Mouse (Mus musculus) bone marrow, adult 2 months (tissue): Measurements from ENCODE around the gene Zfp697. TPM values are rescaled to one million over a fixed set of nuclear protein-coding genes. Genes with fewer than 3 reads are reported as not detected.
A peak's percentile ranks its signal among the peaks of the same experiment; 100 is the strongest.

ENCODE experiments used
- H3K27ac ChIP-seq: fragments of 200-500 bp; 2 replicates; pipeline ENCODE4 v1.5.1; 2012; ENCODE audit warnings: low read depth, mild to moderate bottlenecking, control low read depth, inconsistent platforms, low read length; ENCODE audit not compliant: control insufficient read depth, poor library complexity, insufficient read depth
- H3K4me1 ChIP-seq: fragments of 200-500 bp; 2 replicates; pipeline ENCODE4 v1.6.1; 2011; ENCODE audit warnings: low read length; ENCODE audit not compliant: control insufficient read depth, insufficient read depth
- H3K4me3 ChIP-seq: fragments of 200-500 bp; replicated peaks from 2 replicates; pipeline ENCODE3; 2011; ENCODE audit warnings: mild to moderate bottlenecking, low read depth, low read length, control low read depth; ENCODE audit not compliant: control insufficient read depth
- CTCF ChIP-seq: fragments of 200-500 bp; IDR thresholded peaks from 2 replicates; pipeline ENCODE4 v1.5.1; 2011; ENCODE audit warnings: low read length, control low read depth; ENCODE audit not compliant: control insufficient read depth, insufficient read depth
- POLR2A ChIP-seq: fragments of 200-500 bp; IDR thresholded peaks from 2 replicates; pipeline ENCODE4 v1.6.1; 2011; ENCODE audit warnings: low read depth, mild to moderate bottlenecking, control low read depth, low read length, borderline replicate concordance; ENCODE audit not compliant: control insufficient read depth
- WGBS: fragments of 180-500 bp; shearing (Covaris S2); methylation state at CpG from one replicate; pipeline ENCODE4 v1.1.7; 2018; 5-methylcytosine and 5-hydroxymethylcytosine counted together
- polyA plus RNA-seq: library from polyadenylated mRNA; stranded (reverse); fragments of >200 nt; gene quantifications from 2 replicates; pipeline ENCODE4 v1.2.4, GENCODE M21; 2011; ENCODE audit warnings: low replicate concordance; ENCODE audit not compliant: missing spikeins, insufficient read depth, insufficient read length

Zfp697 gene
- polyA plus RNA-seq, 1 experiment: not detected

DNA sequence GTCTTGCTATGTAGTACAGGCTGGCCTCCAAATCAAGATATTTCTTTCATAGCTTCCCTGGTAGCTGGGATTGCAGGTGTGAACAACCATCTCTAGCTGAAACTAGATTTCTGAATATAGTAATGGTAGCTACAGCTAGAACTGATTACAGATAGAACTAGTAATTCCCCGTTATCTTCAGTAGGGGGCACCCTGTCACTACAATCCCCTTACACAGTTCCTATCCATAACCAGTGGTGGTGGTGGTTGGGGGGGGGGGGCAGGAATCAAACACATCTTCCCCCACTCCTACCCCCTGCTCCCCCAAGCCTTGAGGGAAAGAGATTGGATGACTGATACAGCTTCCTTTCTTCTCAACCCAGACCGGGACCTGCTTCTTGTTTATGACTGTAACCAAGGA, 19.5 kb upstream of the Zfp697 start:
- 30% methylated on average over 2 of the region's 2 CpGs for WGBS
- Histone ChIP-seq H3K27ac (no peak overlapping the region), H3K4me1 (no peaks in the 10 kb centered on the region), H3K4me3 (no peak overlapping the region)
- TF ChIP-seq CTCF: peak; percentile 30; the same call in 1 of the 2 replicates
- TF ChIP-seq POLR2A: no peak

DNA sequence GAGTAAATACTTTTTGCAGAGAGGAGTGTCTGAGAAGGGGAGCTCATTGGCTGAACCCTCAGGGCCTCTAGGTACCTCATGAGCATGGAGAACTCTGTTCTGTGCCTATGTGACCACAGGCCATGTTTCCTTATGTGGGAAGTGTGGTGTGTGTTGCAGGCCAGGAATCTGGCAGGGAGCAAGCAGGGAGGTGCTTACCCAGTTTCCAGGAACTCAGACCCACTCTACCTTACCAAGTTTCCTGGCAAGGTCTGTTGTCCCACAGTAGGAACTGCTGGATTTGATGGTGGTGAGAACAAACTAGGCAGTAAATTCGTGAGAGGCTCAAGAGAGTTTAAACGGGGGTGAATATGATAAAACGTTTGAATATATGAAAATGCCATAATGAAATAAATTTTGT, 16.2 kb upstream of the Zfp697 start:
- Histone ChIP-seq H3K4me1 (no peaks in the 10 kb centered on the region), H3K4me3 (no peak overlapping the region), H3K27ac (no peak overlapping the region)
- no peak for TF ChIP-seq CTCF
- no peak for TF ChIP-seq POLR2A
- 66% methylated on average over 3 of the region's 3 CpGs for WGBS

DNA sequence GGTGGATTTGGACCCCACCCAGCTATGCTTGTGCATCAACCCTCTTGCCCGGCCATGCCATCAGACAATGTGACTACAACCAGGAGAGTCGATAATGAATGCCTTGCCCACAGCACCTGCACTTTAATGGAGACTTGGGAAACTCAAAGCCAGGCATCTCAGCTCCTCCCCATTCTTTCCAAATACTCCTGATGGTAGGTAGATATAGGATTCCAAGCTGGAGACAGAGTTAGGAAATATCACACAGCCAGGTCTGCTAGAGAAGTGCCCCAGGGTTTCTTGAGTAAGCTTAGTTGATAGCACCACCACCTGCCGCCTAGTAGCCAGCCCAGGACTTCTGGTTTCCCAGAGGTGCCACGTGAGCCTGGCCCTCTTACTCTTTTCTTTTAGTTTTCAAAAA, 15.4 kb upstream of the Zfp697 start:
- no peak overlapping the region for H3K27ac ChIP-seq
- WGBS: 74% methylated on average over 4 of the region's 4 CpGs
- no peak for TF ChIP-seq CTCF
- TF ChIP-seq POLR2A: no peak
- H3K4me3 ChIP-seq: no peak overlapping the region
- H3K4me1 ChIP-seq: no peaks in the 10 kb centered on the region

DNA sequence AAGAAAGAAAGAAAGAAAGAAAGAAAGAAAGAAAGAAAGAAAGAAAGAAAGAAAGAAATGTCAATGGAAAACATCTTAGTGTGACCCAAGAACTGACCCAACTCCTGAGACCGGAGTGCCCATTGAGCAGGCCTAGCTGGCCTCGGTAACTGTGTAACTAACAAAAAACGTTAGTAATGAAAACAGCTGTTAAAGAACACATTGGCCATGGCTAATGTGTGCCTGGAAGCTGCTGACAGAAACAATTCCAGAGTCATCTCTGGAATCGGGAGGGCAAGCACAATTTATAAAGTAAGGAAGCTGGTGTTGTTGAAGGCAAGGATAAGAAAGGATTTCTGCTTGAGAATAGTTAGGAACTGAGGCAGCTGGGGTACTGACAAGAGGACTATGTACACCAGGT, 14.0 kb upstream of the Zfp697 start:
- no peak overlapping the region for H3K4me3 ChIP-seq
- H3K4me1 ChIP-seq: no peaks in the 10 kb centered on the region
- no peak for TF ChIP-seq CTCF
- no peak for TF ChIP-seq POLR2A
- no peak overlapping the region for H3K27ac ChIP-seq
- WGBS: 81% methylated on average over 4 of the region's 4 CpGs

DNA sequence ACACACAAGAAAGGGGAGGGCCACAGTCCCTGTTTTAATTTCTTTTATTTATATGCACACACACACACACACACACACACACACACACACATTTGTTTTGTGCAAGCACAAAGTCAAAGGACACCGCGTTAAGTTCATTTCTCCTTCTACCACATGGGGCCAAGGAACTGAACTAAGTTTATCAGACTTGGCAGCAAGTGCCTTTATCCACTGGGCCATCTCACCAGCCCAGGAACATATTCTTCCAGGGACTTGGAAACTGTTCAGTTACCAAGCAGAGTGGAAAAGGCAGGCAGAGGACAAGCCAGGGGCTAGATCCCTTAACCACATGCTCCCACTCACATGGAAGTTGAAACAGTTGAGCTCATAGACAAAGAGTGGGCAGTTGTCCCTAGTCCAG, 13.5 kb upstream of the Zfp697 start:
- H3K4me3 ChIP-seq: no peak overlapping the region
- no peaks in the 10 kb centered on the region for H3K4me1 ChIP-seq
- H3K27ac ChIP-seq: no peak overlapping the region
- no peak for TF ChIP-seq CTCF
- no peak for TF ChIP-seq POLR2A
- WGBS: 89% methylated on average over 2 of the region's 2 CpGs

DNA sequence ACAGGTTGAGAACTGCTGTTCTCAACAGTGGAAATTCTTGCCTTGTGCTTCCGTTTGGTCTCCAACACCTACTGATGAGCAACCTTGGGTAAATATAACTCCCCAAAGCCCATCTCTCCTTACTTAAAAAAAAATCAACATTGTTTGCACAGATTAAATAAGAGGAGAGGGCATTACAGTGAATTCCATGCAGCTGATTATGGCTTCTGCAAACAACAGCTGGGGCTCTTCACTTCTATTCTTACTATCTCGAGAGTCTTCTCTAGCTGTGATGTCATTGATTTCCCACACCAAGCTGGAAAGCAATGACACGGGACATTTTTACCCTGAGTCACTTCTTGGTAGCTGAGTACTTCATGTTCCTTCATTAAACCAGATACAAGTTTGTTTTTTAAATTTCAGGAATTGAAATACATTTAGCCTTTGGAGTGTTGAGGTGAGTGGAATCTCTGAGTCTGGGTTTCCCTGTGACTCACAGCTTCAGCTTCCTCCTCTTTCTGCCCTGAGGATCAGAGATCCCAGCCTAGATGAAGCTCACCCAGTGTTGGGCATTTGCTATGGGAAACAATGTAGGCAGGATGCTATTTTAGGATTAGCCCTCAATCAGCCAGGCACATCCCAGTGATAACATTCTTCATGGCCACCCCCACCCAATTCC, 8.1 kb upstream of the Zfp697 start:
- no peak for TF ChIP-seq CTCF
- TF ChIP-seq POLR2A: no peak
- Histone ChIP-seq H3K4me1 (no peaks in the 10 kb centered on the region), H3K27ac (no peak overlapping the region), H3K4me3 (no peak overlapping the region)
- WGBS: 61% methylated on average over 3 of the region's 3 CpGs

DNA sequence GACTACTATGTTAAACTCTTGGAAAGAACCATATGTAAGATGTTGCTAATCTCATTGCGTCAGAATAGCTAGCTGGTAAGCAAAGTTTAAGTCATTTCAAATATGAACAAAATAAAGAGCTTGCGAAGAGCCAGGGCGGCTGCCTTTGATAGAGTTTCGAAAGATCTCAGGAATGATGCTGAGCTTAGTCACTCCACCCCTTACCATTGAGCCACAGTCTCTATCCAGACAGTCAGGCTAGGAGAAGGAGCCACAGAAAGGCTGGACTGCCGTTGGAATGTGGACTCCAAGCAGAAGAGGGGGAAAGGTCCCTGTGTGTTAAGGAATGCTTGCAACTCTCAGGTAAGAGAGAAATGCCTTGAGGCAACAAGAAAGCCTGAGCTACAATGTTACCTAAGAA, 7.3 kb upstream of the Zfp697 start:
- H3K27ac ChIP-seq: no peak overlapping the region
- no peak for TF ChIP-seq POLR2A
- TF ChIP-seq CTCF: no peak
- H3K4me3 ChIP-seq: no peak overlapping the region
- 66% methylated on average over 5 of the region's 5 CpGs for WGBS
- H3K4me1 ChIP-seq: no peaks in the 10 kb centered on the region

DNA sequence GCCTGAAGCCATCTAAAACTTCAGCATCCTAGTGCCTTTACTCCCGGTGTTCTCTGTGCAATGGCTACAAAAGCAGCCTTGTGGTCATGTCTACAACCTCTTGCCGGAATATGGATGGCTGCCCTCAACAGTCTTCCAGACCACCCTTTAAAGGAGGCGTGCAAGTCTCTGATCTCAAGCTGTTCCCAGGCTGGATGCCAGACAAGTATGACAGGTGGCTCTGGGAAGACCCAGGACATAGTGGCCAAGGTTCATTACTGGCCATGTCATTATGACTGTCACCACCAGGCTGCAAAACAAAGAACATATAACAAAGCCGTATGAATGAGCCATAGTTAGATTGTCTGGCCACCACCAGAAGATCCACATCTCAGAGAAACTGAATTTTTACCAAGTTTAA, 4.0 kb upstream of the Zfp697 start:
- no peak overlapping the region for H3K4me3 ChIP-seq
- H3K4me1 ChIP-seq: no peaks in the 10 kb centered on the region; the same call in 1 of the 2 replicates
- 81% methylated on average over 4 of the region's 4 CpGs for WGBS
- TF ChIP-seq CTCF: no peak
- TF ChIP-seq POLR2A: no peak
- H3K27ac ChIP-seq: no peak overlapping the region

DNA sequence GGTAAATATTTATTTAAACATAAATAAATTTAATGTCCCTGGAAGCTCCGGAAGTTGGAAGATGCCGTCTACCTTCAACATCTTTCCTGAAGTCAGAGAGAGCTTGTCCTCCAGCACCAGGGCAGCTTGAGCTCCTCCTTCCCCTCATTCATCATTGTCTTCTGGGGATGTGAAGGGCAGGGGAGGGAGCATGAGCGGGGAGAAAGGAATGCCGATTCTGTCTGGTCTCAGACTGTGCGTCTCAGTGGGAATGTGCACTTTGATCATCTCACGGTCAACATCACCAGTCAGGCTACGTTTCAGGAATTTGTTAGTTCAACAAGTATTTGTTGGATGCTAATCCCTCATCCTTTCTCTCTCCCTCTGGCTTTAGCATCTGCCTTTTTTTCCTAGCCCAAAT, 3.0 kb upstream of the Zfp697 start:
- 65% methylated on average over 7 of the region's 7 CpGs for WGBS
- Histone ChIP-seq H3K4me3 (no peak overlapping the region), H3K4me1 (no peaks in the 10 kb centered on the region; the same call in 1 of the 2 replicates), H3K27ac (no peak overlapping the region)
- TF ChIP-seq CTCF: no peak
